Mouse (Mus musculus) hindbrain, embryonic 14.5 days (tissue): ENCODE results near the gene Sub1. TPM values are rescaled to one million over a fixed set of nuclear protein-coding genes. Genes with fewer than 3 reads are reported as not detected.

Experiments used
- ATAC-seq: fragments of 200-750 bp; cut with Nextera tagmentation; 2 replicates; pipeline ENCODE4 v1.8.0; 2017; ENCODE audit warnings: moderate number of reproducible peaks, mild to moderate bottlenecking, moderate TSS enrichment, moderate library complexity; ENCODE audit not compliant: low FRiP score
- DNase-seq: peaks from one replicate; pipeline ENCODE4 v3.0.0-alpha.2; 2015; ENCODE audit warnings: low spot score
- H3K27ac ChIP-seq: fragments of 300-500 bp; sonication (generic); 2 replicates; pipeline ENCODE4 v1.5.1; 2014; ENCODE audit warnings: mild to moderate bottlenecking, moderate library complexity
- H3K27me3 ChIP-seq: fragments of 300-500 bp; sonication (generic); 2 replicates; pipeline ENCODE4 v1.6.1; 2014; ENCODE audit warnings: mild to moderate bottlenecking, low read length, mixed read lengths; ENCODE audit not compliant: control insufficient read depth, insufficient read depth
- H3K36me3 ChIP-seq: fragments of 300-500 bp; sonication (generic); replicated peaks from 2 replicates; pipeline ENCODE4 v1.6.1; 2014; ENCODE audit not compliant: control insufficient read depth, insufficient read depth
- H3K4me1 ChIP-seq: fragments of 300-500 bp; sonication (generic); replicated peaks from 2 replicates; pipeline ENCODE4 v1.6.1; 2014; ENCODE audit warnings: antibody characterized with exemption, low read length, mixed read lengths; ENCODE audit not compliant: control insufficient read depth, insufficient read depth
- H3K4me2 ChIP-seq: fragments of 300-500 bp; sonication (generic); replicated peaks from 2 replicates; pipeline ENCODE4 v1.6.1; 2014; ENCODE audit warnings: mild to moderate bottlenecking, moderate library complexity
- H3K4me3 ChIP-seq: fragments of 300-500 bp; sonication (generic); replicated peaks from 2 replicates; pipeline ENCODE4 v1.5.1; 2014; ENCODE audit warnings: mild to moderate bottlenecking, low read length
- H3K9ac ChIP-seq: fragments of 300-500 bp; sonication (generic); 2 replicates; pipeline ENCODE4 v1.6.1; 2014
- H3K9me3 ChIP-seq: fragments of 300-500 bp; sonication (generic); 2 replicates; pipeline ENCODE4 v1.6.1; 2016; ENCODE audit warnings: low read length; ENCODE audit not compliant: control insufficient read depth
- WGBS: fragments of 180-500 bp; shearing (Covaris S2); extraction: QIAGEN DNeasy Blood & Tissue Kit; methylation state at CpG from one replicate; pipeline ENCODE4 v1.1.7; 2014; 5-methylcytosine and 5-hydroxymethylcytosine counted together
- polyA plus RNA-seq: library from polyadenylated mRNA; unstranded; fragments of >200 nt; fragmentation: Nextera tagmentation; extraction: Ambion mirVana; gene quantifications from 2 replicates; pipeline ENCODE4 v1.2.1, GENCODE M21; 2014

The Sub1 gene
- polyA plus RNA-seq, 1 experiment from 2014 or later: 562 TPM

DNA sequence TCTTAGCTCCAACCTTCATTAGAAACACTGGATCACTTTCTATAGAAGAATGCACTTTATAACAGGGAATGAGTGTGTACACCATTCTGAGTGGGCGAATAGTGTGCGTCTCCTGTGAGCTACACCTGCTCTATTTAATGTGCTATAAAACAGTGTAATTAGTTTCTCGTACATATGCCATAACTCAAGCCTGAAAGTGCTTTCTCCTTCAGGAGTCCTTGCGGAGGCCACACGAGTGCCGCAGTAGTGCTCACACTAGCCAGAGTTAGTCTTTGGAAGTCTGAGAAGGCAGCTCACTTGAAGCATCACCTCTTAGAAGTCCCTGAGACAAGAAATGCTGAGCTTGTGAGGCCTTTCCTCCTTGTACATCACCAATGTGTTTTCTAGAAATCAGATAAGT is 9.4 kb upstream of the Sub1 start:
- Histone ChIP-seq H3K9me3 (no peaks in the 10 kb centered on the region), H3K4me1 (no peaks in the 10 kb centered on the region), H3K9ac (no peak overlapping the region), H3K36me3 (no peaks in the 10 kb centered on the region), H3K4me3 (no peak overlapping the region), H3K27ac (no peak overlapping the region), H3K4me2 (no peak overlapping the region), H3K27me3 (no peaks in the 10 kb centered on the region)
- DNase-seq (no peak), ATAC-seq (no peak)
- 91% methylated on average over 6 of the region's 6 CpGs for WGBS

DNA sequence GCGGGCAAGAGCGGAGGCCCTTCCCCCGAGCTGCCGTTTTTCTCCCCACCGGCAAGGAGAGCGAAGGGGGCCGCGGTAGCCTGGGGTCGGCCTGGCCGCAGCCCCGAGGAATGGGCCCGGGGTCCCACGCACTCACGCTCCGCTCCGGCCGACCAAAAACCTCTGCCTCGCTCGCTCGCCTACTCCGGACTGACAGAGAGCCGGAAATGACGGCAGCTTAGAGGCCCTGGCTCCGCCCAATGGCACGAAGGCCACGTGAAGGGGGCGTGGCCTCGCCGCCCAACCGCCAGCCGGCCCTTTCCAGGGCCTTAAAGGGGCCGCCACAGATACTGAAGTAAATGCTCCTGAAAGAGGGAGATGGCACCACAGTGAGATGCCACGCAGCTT is 975 bp downstream of the Sub1 start:
- WGBS: 1% methylated on average over 28 of the region's 33 CpGs
- Histone ChIP-seq H3K4me3 (peak overlapping the region; percentile 88), H3K36me3 (peaks cover 27% of the 10 kb centered on the region), H3K4me1 (peaks cover 19% of the 10 kb centered on the region), H3K27ac (peak overlapping the region; percentile 86), H3K27me3 (no peaks in the 10 kb centered on the region), H3K4me2 (peak overlapping the region; percentile 91), H3K9ac (peak overlapping the region; percentile 92), H3K9me3 (no peaks in the 10 kb centered on the region)
- peak; percentile 96 for DNase-seq
- ATAC-seq: peak; percentile 100

DNA sequence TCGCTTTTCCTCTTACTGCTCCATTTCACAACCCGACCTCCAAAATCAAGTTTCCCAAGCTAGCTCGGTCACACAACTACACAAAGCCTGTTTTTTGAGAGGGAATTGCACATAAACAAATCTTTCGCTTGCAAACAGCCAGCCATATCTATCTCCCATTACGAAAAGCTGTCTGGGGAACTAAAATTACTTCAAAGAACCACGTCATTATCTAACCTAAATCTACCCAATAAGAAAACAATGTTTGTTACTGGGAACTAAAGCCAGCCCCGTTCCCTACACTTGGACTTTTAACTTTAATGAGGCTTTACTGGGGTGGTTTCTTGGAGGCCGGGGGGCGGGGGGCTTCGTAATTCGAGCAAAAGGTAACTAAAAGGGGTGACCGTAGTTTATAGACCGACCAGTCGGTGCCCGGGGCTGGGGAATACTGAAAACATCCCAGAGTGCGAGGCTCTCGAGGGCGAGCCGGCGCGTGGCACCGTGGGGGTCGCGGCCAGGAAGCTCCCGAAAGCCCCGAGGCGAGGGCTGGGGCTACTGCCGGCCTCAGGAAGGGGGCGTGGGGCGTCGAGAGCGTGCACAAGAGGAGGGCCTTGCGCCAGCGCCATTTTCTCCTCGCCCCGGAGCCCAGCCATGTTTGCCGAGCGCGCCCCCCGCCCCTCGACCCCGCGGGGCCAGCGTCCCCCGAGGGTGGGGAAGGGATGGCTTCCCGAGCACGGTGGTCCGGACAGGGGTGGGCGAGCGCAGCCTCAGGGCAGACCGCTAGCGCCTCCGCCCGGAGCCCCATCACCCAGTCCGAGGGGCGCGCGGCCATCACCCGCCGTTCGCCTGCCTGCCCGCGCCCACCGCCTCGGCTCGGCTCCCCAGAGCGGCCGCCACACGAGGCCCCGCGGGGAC is 1.6 kb downstream of the Sub1 start:
- ATAC-seq (peak; percentile 76), DNase-seq (peak; percentile 50)
- H3K4me1 ChIP-seq: peaks cover 19% of the 10 kb centered on the region
- H3K27me3 ChIP-seq: no peaks in the 10 kb centered on the region
- peak overlapping the region; percentile 86 for H3K27ac ChIP-seq
- peak overlapping the region; percentile 91 for H3K4me2 ChIP-seq
- under 1% methylated on average over 67 of the region's 71 CpGs for WGBS
- no peaks in the 10 kb centered on the region for H3K9me3 ChIP-seq
- H3K4me3 ChIP-seq: peak overlapping the region; percentile 88
- peak overlapping the region; percentile 92 for H3K9ac ChIP-seq
- H3K36me3 ChIP-seq: peaks cover 33% of the 10 kb centered on the region

DNA sequence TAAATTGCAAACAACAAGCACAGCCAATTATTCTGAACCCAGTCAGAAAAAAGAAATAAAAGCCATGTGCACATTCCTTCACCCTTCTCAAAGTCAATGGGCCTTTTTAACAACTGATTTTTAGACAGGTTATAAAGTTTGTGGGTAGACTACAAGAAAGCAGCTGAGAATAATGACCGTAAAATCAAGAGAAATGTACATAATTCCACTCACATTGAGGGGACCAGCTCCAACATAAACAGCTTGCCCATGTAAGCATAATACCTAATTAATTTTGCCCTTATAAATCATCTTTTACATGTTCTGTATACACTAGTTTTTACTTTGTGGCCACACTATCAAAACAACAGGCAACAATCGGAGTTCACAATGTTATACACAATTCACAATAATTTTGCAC is 2.8 kb downstream of the Sub1 start:
- Histone ChIP-seq H3K27ac (no peak overlapping the region), H3K27me3 (no peaks in the 10 kb centered on the region), H3K36me3 (peaks cover 45% of the 10 kb centered on the region), H3K4me1 (peaks cover 19% of the 10 kb centered on the region), H3K9me3 (no peaks in the 10 kb centered on the region), H3K4me3 (peak overlapping the region; percentile 88), H3K9ac (no peak overlapping the region), H3K4me2 (peak overlapping the region; percentile 91)
- 87% methylated on average over 2 of the region's 2 CpGs for WGBS
- ATAC-seq (no peak), DNase-seq (no peak)

DNA sequence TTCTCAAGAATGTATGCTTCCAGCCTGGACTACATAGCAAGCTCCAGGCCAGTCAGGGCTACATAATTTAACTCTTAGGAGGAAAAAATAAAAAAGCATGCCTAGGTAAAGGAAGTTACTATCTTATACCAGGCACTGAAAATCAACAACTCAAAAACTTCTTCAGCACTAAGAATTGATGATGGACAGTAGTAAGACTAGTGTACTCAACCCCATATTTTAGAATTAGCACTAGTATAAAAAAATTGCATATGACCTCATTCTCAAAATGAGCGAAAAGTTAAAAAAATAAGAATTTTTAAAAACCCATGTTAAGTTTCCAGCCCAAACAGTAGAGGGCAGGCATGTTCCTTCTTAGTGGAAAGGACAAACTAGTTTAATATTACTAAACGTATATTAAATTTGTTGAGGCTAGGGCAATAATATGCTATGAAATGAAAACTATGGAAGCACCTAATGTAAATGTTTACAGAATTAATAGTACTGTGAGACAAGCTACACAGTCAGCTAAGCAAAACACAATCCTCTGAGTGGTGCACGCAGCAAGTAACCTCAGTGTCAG is 5.2 kb downstream of the Sub1 start:
- Histone ChIP-seq H3K27me3 (no peaks in the 10 kb centered on the region), H3K4me2 (no peak overlapping the region), H3K4me3 (no peak overlapping the region), H3K36me3 (peaks cover 68% of the 10 kb centered on the region), H3K9me3 (no peaks in the 10 kb centered on the region), H3K4me1 (peaks cover 19% of the 10 kb centered on the region), H3K9ac (no peak overlapping the region), H3K27ac (no peak overlapping the region)
- ATAC-seq (no peak), DNase-seq (no peak)
- WGBS: 84% methylated on average over 3 of the region's 3 CpGs

DNA sequence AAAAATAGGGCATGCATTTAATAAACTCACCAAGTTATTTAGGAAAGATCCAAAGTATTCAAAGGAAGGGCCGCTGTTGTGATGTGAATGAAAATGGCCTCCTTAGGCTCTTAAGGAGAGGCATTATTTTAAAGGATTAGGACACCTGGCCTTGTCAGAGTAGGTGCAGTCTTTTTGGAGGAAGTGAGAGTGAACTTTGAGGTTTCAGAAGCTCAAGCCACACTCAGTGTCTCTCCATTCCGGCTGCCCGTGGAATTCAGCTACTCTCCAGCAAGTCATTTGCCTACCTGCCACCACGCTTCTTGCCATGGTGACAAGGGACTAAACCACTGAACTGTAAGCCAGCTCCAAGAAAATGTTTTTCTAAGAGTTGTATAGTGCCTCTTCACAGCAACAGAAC is 8.2 kb downstream of the Sub1 start:
- 91% methylated on average over 4 of the region's 4 CpGs for WGBS
- Histone ChIP-seq H3K9ac (no peak overlapping the region), H3K36me3 (peaks cover 94% of the 10 kb centered on the region), H3K27ac (no peak overlapping the region), H3K27me3 (no peaks in the 10 kb centered on the region), H3K4me2 (no peak overlapping the region), H3K9me3 (no peaks in the 10 kb centered on the region), H3K4me3 (no peak overlapping the region), H3K4me1 (no peaks in the 10 kb centered on the region)
- ATAC-seq (no peak), DNase-seq (no peak)

DNA sequence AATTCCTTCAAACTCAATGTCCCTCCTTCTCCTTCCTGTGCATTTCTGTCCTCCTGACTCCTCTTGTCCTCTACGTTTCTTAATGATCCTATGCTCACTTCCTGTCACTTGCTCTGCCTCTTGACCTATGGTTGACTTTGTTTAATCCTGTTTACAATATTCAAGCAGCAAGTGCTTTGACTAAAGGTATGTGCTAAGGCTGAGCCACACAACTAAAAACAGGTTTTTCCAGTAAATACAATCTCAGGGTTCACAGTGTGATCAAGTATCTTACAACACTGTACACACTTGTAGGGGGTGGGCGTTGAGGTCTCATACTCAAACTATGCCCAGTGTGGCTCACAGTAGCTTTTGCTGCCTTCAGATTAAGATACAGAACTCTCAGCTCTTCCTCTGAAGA is 8.9 kb downstream of the Sub1 start:
- H3K9ac ChIP-seq: no peak overlapping the region
- H3K36me3 ChIP-seq: peaks cover 93% of the 10 kb centered on the region
- DNase-seq (no peak), ATAC-seq (no peak)
- H3K4me3 ChIP-seq: no peak overlapping the region
- H3K4me1 ChIP-seq: no peaks in the 10 kb centered on the region
- no peak overlapping the region for H3K27ac ChIP-seq
- no peaks in the 10 kb centered on the region for H3K27me3 ChIP-seq
- no peaks in the 10 kb centered on the region for H3K9me3 ChIP-seq
- no peak overlapping the region for H3K4me2 ChIP-seq
- 85% methylated on average over 2 of the region's 2 CpGs for WGBS

DNA sequence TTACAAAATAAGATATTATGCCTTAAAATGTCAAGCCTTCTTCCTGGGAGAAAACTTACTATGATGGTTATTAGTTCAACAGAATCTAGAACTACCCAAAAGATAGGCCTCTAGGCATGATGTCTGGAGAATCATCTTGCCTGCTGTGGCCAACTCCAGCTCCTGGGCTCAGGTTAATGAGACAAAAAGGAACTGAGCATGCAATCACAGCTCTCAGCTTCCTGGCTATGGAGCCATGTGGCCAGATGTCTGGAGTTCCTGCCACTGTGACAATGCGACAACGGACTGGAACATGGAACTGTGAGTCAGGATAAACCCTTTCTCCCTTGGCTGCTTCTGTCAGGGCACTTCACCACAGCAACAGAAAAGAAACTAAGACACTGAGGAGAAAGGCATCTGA is 14.8 kb downstream of the Sub1 start:
- H3K4me1 ChIP-seq: no peaks in the 10 kb centered on the region
- H3K27ac ChIP-seq: no peak overlapping the region
- H3K9ac ChIP-seq: no peak overlapping the region
- DNase-seq: no peak
- H3K27me3 ChIP-seq: no peaks in the 10 kb centered on the region
- 87% methylated on average over 2 of the region's 2 CpGs for WGBS
- no peak overlapping the region for H3K4me3 ChIP-seq
- H3K36me3 ChIP-seq: peaks cover 76% of the 10 kb centered on the region
- H3K9me3 ChIP-seq: no peaks in the 10 kb centered on the region
- ATAC-seq: no peak
- H3K4me2 ChIP-seq: no peak overlapping the region

DNA sequence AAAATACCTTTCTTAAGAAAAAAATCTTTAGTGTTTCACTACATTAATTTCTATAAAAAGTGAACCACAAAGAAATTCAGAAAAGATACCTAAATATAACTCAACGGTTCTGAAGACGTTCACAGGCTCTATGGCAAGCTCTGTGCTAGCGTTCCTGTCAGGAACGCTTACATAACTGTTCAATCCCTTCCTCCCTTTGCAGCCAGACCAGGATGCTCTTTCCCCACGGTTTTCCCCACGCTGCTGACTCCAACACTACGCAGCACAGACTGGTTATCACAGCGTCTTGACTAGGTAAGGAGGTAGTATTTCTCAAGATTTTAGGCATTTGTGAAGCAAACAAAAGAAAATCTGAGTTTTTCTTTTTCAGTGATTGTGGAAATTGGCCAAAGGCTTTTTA is 15.3 kb downstream of the Sub1 start:
- DNase-seq: no peak
- H3K4me3 ChIP-seq: no peak overlapping the region
- H3K9ac ChIP-seq: no peak overlapping the region
- no peaks in the 10 kb centered on the region for H3K9me3 ChIP-seq
- no peaks in the 10 kb centered on the region for H3K4me1 ChIP-seq
- peaks cover 72% of the 10 kb centered on the region for H3K36me3 ChIP-seq
- no peaks in the 10 kb centered on the region for H3K27me3 ChIP-seq
- H3K27ac ChIP-seq: no peak overlapping the region
- ATAC-seq: no peak
- H3K4me2 ChIP-seq: no peak overlapping the region
- 93% methylated on average over 8 of the region's 8 CpGs for WGBS
